Mouse (Mus musculus) liver, postnatal 0 days (tissue): Measurements from ENCODE around the gene Szrd1. TPM values are rescaled to one million over a fixed set of nuclear protein-coding genes. Genes with fewer than 3 reads are reported as not detected.

Source experiments
- ATAC-seq: fragments of 200-750 bp; cut with Nextera tagmentation; 2 replicates; pipeline ENCODE4 v1.8.0; 2017; ENCODE audit warnings: mild to moderate bottlenecking, moderate library complexity
- DNase-seq: peaks from one replicate; pipeline ENCODE4 v3.0.0-alpha.2; 2016
- H3K27ac ChIP-seq: fragments of 300-500 bp; sonication (generic); 2 replicates; pipeline ENCODE4 v1.5.1; 2014; ENCODE audit warnings: antibody characterized with exemption, moderate library complexity, mild to moderate bottlenecking, low read depth
- H3K27me3 ChIP-seq: fragments of 300-500 bp; sonication (generic); 2 replicates; pipeline ENCODE4 v1.6.1; 2014; ENCODE audit warnings: low read length, control low read depth, mixed read lengths; ENCODE audit not compliant: insufficient read depth
- H3K36me3 ChIP-seq: fragments of 300-500 bp; sonication (generic); replicated peaks from 2 replicates; pipeline ENCODE4 v1.6.1; 2014; ENCODE audit warnings: mild to moderate bottlenecking, control low read depth, low read length, moderate library complexity, mixed read lengths; ENCODE audit not compliant: insufficient read depth
- H3K4me1 ChIP-seq: fragments of 300-500 bp; sonication (generic); 2 replicates; pipeline ENCODE4 v1.6.1; 2014; ENCODE audit warnings: antibody characterized with exemption, mild to moderate bottlenecking, control low read depth; ENCODE audit not compliant: insufficient read depth
- H3K4me2 ChIP-seq: fragments of 300-500 bp; sonication (generic); 2 replicates; pipeline ENCODE4 v1.6.1; 2014; ENCODE audit warnings: low read depth, mild to moderate bottlenecking, low read length, moderate library complexity, mixed read lengths
- H3K4me3 ChIP-seq: fragments of 300-500 bp; sonication (generic); 2 replicates; pipeline ENCODE4 v1.5.1; 2014; ENCODE audit warnings: low read depth, low read length
- H3K9ac ChIP-seq: fragments of 300-500 bp; sonication (generic); replicated peaks from 2 replicates; pipeline ENCODE4 v1.6.1; 2014; ENCODE audit warnings: mild to moderate bottlenecking, moderate library complexity
- H3K9me3 ChIP-seq: fragments of 300-500 bp; sonication (generic); 2 replicates; pipeline ENCODE4 v1.6.1; 2016; ENCODE audit warnings: mild to moderate bottlenecking, control low read depth, low read length, mixed read lengths
- CTCF ChIP-seq: sonication (generic); IDR thresholded peaks from 2 replicates; pipeline ENCODE4 v1.5.1; 2016; ENCODE audit warnings: antibody characterized with exemption, low read depth
- EP300 ChIP-seq: IDR thresholded peaks from 2 replicates; pipeline ENCODE4 v1.6.1; 2016; ENCODE audit warnings: antibody characterized with exemption, low read depth, mild to moderate bottlenecking
- WGBS: fragments of 180-500 bp; shearing (Covaris S2); extraction: QIAGEN DNeasy Blood & Tissue Kit; methylation state at CpG from one replicate; pipeline ENCODE4 v1.1.7; 2014; ENCODE audit not compliant: insufficient replicate concordance; 5-methylcytosine and 5-hydroxymethylcytosine counted together
- polyA plus RNA-seq: library from polyadenylated mRNA; unstranded; fragments of >200 nt; fragmentation: Nextera tagmentation; extraction: Ambion mirVana; gene quantifications from 2 replicates; pipeline ENCODE4 v1.2.1, GENCODE M21; 2015

The Szrd1 gene
- polyA plus RNA-seq, 1 experiment from 2014 or later = 17.7 TPM

- Histone ChIP-seq H3K9me3 (no peaks in the 10 kb centered on the region), H3K36me3 (peaks cover 3% of the 10 kb centered on the region), H3K9ac (no peak overlapping the region), H3K4me3 (no peak overlapping the region), H3K27ac (peak overlapping the region; percentile 63), H3K27me3 (no peaks in the 10 kb centered on the region), H3K4me2 (0 out of 2 replicates have a peak overlapping the region, but pooled peaks have one; percentile 9), H3K4me1 (peaks cover 28% of the 10 kb centered on the region)
- ATAC-seq = no peak
- 54% methylated on average over 6 of the region's 6 CpGs for WGBS
- no peak for DNase-seq
- no peak for TF ChIP-seq EP300
- TF ChIP-seq CTCF = no peak
These were observed 10.3 kb downstream of the Szrd1 start for GRCm38 (mm10) chr4:141129190-141129710.

GRCm38 (mm10) chr4:141123065-141123464 lies 16.5 kb downstream of the Szrd1 start:
- TF ChIP-seq EP300 (no peak), CTCF (no peak)
- Histone ChIP-seq H3K4me1 (peaks cover 7% of the 10 kb centered on the region; the same call in 1 of the 2 replicates), H3K27ac (no peak overlapping the region), H3K36me3 (peaks cover 14% of the 10 kb centered on the region), H3K27me3 (no peaks in the 10 kb centered on the region), H3K4me3 (no peak overlapping the region), H3K4me2 (no peak overlapping the region), H3K9ac (no peak overlapping the region), H3K9me3 (no peaks in the 10 kb centered on the region)
- no peak for DNase-seq
- ATAC-seq = no peak
- WGBS = 56% methylated on average over 1 of the region's 1 CpGs

GRCm38 (mm10) chr4:141122663-141123062 lies 16.9 kb downstream of the Szrd1 start:
- no peak overlapping the region for H3K27ac ChIP-seq
- WGBS = 70% methylated on average over 7 of the region's 7 CpGs
- peaks cover 7% of the 10 kb centered on the region; the same call in 1 of the 2 replicates for H3K4me1 ChIP-seq
- no peaks in the 10 kb centered on the region for H3K9me3 ChIP-seq
- peaks cover 18% of the 10 kb centered on the region for H3K36me3 ChIP-seq
- ATAC-seq (no peak), DNase-seq (no peak)
- no peak overlapping the region for H3K4me3 ChIP-seq
- no peak overlapping the region for H3K4me2 ChIP-seq
- no peak for TF ChIP-seq CTCF
- no peak for TF ChIP-seq EP300
- no peaks in the 10 kb centered on the region for H3K27me3 ChIP-seq
- H3K9ac ChIP-seq = no peak overlapping the region

GRCm38 (mm10) chr4:141120700-141121099 lies 18.9 kb downstream of the Szrd1 start:
- Histone ChIP-seq H3K4me3 (no peak overlapping the region), H3K27me3 (no peaks in the 10 kb centered on the region), H3K9ac (no peak overlapping the region), H3K27ac (no peak overlapping the region), H3K4me2 (no peak overlapping the region), H3K4me1 (0 out of 2 replicates have a peak, but pooled peaks cover 4% of the 10 kb centered on the region), H3K9me3 (no peaks in the 10 kb centered on the region), H3K36me3 (peaks cover 33% of the 10 kb centered on the region)
- TF ChIP-seq EP300 (no peak), CTCF (peak; percentile 77)
- whole genome bisulfite sequencing = 32% methylated on average over 11 of the region's 11 CpGs
- ATAC-seq = peak; percentile 60; the same call in 1 of the 2 replicates
- DNase-seq = peak; percentile 78

GRCm38 (mm10) chr4:141118691-141119090 lies 20.9 kb downstream of the Szrd1 start:
- Histone ChIP-seq H3K27me3 (no peaks in the 10 kb centered on the region), H3K4me1 (0 out of 2 replicates have a peak, but pooled peaks cover 4% of the 10 kb centered on the region), H3K9me3 (no peaks in the 10 kb centered on the region), H3K27ac (no peak overlapping the region), H3K4me2 (no peak overlapping the region), H3K4me3 (no peak overlapping the region), H3K9ac (no peak overlapping the region), H3K36me3 (peaks cover 48% of the 10 kb centered on the region)
- ATAC-seq (no peak), DNase-seq (no peak)
- 62% methylated on average over 4 of the region's 4 CpGs for WGBS
- TF ChIP-seq CTCF = no peak
- TF ChIP-seq EP300 = no peak

GRCm38 (mm10) chr4:141115398-141115797 lies 24.2 kb downstream of the Szrd1 start:
- H3K9ac ChIP-seq = no peak overlapping the region
- no peak overlapping the region for H3K4me2 ChIP-seq
- TF ChIP-seq EP300 (no peak), CTCF (no peak)
- H3K9me3 ChIP-seq = no peaks in the 10 kb centered on the region
- no peaks in the 10 kb centered on the region for H3K4me1 ChIP-seq
- DNase-seq = peak; percentile 45
- H3K36me3 ChIP-seq = peaks cover 63% of the 10 kb centered on the region
- 75% methylated on average over 8 of the region's 8 CpGs for WGBS
- H3K27ac ChIP-seq = no peak overlapping the region
- peak; percentile 25; the same call in 1 of the 2 replicates for ATAC-seq
- H3K4me3 ChIP-seq = no peak overlapping the region
- no peaks in the 10 kb centered on the region for H3K27me3 ChIP-seq
